Mouse (Mus musculus) heart, postnatal 14 days (tissue): Measurements from ENCODE around the gene Fbxo2. TPM values are rescaled to one million over a fixed set of nuclear protein-coding genes. Genes with fewer than 3 reads are reported as not detected.
A peak's percentile ranks its signal among the peaks of the same experiment; 100 is the strongest.
"Not testable (repeated sequence)": the region's sequence is repeated elsewhere in the genome, so short reads cannot be mapped to it uniquely, and the experiment has no call there.

Source experiments
- DNase-seq, 2 experiments: peaks; one replicate each; pipeline ENCODE4 v3.0.0; 2021 to 2022
- intact Hi-C: fragments of 180-260 bp; cut with DNase I; formaldehyde crosslinking; loops from one replicate; pipeline ENCODE4 v1.15.1; 2025
- total RNA-seq, 2 experiments: library from RNA; stranded (reverse); gene quantifications; 2 replicates each; pipeline ENCODE4 v1.2.3; 2021

Gene Fbxo2
- total RNA-seq, 2 experiments from 2014 or later = not detected

DNA sequence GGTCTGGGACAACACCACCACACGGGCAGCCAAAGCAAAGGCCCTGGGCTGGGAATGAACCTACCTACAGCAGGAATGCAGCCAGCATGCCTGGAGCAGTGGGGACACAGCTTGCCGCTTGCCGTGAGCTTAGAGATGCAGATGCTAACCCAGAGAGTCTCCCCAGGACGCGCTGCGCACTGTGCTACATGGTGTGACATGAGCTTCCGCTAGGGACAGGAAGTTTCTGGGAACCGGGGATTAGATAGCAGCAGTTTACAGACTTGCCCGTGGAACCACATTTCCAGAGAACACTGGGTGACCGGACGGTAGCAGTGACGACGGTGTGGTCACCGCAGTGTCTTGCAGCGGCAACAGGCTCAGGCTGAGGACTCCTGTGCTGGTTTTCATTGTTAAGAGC is 9.2 kb downstream of the Fbxo2 start:
- no peak for DNase-seq

DNA sequence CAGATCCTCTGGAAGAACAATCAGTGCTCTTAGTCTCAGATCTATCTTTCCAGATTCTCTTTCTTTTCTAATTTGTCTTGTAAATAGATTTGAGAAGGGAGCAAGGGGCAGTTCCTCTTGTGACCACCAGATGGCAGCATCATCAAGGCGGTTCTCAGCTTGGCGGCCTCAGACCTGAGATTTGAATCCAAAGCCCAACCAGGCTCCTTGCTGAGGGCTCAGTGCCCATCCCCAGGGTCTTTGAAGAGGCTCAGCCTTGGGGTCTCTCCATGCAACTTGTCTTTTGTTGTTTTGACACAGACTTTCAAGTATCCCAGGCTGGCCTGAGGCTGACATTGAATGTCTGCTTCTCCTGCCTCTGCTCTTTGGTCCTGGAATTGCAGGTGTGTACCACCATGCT is 10.4 kb downstream of the Fbxo2 start:
- peak; percentile 52 to 71 for DNase-seq
- intact Hi-C loops = loop anchor here (1.0 kb wide), 1 partner anchor 258 kb away; no protein-coding TSS in a partner anchor

More for the DNA sequence above, 9.2 kb downstream of the Fbxo2 start:
- intact Hi-C loops = loop anchor here (5.0 kb wide), 1 partner anchor 438 kb away; no protein-coding TSS in a partner anchor

DNA sequence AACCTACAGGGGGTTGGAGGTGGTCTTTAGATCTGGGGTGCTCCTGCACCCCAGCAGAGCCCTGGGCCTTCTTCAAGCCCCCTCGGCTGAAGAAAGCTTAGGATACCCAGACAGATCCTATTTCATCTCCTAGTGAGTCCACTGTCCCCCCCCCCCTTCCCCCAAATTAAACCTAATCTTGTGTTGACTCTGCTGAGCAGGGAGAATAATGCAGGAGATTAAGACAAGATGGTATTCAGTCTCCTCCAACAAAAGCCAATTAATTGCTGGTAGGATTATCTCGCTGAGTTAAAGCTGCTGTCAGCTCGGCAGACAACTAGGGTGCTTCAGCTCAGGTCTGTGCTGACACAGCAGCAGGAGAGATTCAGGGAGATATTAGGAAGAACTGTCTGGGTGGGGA is 10.8 kb downstream of the Fbxo2 start:
- no peak for DNase-seq
- intact Hi-C loops = no loop called here

DNA sequence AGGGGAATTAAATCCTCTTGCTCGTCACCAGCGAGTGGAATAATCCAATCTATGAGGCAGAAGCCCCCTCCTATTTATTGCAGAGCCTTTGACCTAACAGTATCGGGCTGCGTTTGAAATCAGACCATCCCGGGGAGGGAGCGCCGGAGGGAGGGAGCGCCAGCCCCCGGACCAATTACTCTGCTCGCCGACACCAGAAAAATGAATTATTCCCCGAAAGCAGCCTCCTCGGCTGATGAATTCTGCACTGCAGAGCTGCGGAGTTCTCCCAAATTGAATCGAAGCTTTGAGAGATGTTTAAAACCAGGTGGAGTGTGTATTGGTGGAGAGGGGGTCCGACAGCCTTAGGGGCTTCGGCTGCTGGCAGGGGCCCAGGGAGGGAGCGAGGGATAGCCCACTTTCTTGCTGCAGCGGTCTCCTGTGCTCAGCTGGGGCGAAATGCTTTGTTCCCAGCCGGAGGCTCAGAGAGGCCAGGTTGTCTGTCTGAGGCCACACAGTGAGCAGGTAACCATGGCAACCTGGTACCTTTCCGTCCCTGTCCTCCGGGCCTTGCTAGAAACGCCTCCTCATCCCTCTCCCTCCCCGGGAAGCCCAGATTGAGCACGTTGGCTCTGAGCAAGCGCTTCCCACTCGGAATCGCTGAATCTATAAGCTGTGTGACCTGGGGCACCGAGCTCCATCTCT is 13.5 kb downstream of the Fbxo2 start:
- no peak for DNase-seq
- intact Hi-C loops = no loop called here

DNA sequence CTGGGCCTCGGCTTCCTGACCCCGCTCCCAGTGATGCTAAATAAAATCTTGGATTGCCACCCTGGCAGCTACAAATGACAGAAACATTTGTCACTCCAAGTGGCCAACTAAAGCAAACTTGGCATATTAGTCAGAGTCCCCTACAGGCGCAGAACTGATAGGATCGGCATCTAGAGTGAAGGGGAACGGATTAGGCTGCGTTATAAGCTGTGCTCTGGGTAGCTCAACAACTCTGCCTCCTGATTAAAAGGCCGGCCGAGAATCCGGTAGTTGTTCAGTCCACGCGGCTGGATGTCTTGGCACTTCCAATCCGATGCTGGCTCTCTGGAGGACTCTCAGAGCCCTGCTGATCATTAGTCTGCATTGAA is 14.1 kb downstream of the Fbxo2 start:
- intact Hi-C loops = no loop called here
- DNase-seq = no peak

DNA sequence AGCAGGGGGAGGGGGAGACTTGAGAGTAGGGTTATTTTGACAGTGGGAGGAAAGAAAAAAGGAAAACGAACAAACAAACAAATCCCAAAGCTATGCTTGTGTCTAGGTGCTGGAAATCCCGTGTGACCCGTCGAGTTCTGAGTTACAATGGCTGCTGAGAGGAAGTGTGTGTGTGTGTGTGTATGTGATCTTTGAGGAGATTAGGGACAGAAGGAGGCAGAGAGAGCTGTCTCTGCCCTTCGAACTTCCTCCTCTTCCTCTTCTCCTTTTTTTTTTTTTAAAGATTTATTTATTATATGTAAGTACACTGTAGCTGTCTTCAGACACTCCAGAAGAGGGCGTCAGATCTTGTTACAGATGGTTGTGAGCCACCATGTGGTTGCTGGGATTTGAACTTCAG is 16.2 kb downstream of the Fbxo2 start:
- intact Hi-C loops, DNase-seq: not testable (repeated sequence)

DNA sequence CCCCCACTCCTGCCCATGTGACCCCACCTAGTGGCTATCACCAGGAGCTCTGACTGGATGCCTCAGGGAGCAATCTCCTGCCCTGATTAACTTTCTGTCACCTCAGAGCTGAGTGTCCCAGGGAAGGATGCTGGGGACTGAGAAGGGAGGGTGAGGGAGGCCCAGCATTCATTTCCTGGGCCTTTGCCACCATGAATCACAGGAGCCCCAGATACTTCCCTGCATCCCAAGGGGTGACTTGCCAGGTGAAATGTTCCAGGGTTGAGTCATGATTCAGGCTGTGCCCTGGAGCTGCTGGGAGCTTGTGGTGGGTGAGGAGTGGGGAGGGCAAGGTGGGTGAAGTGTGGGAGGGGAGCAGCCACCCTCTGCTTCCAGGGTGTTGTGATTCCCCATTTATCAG is 17.3 kb downstream of the Fbxo2 start:
- intact Hi-C loops = no loop called here
- no peak for DNase-seq

DNA sequence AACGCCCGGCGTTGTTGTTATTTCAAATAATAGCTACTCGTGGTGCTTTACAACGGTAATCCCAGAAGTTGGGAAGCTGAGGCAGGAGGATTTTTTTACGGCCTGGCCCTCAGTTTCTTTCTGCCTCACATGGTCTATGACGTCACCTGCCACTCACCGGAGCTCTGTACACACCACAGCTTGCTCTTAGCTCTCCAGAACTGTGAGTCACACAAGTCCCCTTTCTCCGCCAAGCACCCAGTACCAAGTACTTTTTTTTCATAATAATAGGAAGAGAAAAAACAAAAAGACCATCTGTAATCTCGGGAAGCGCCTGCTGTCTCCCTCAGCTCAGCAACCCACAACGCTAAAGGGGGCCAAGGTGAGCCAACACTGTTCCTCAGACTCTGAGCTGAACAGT is 21.1 kb downstream of the Fbxo2 start:
- intact Hi-C loops = no loop called here
- no peak for DNase-seq

DNA sequence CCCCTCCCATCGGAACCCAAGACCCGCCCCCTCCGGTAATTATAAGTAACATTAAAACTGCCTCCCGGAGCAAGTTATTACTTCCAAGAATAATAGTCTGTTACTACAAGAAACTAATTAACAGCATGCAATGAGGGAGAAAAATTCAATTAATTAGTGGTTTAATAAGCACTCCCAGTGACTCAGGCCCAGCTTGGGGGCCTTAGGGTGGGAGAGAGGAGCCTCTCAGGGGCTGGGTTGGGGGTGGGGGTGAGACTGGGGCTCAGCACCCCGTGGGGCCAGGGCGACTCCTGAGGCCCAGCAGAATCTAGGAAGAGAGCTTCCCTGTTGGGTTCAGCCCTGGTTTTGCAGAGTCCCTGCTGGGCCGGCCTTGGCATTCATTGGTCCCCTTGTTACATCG is 21.9 kb downstream of the Fbxo2 start:
- intact Hi-C loops = no loop called here
- DNase-seq = no peak

DNA sequence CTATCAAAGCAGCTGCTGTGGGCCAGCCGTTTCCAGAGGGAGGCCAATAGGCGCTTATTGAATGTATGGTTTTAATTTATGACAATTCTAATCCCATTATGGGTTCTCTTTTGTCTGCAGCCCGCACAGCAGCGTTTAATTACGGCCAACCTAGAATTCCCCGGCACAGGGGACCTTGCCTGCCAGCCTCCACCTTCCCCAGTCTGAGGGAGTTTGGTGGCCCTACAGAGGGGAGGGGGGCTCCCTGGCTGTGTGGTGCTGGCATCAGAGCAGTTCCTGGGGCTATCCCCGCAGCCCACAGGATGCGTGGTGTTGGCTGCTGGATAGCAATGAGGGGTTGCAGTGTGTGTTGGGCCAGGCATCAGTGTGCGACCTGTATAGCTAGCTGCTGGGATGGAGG is 24.1 kb downstream of the Fbxo2 start:
- no peak for DNase-seq

DNA sequence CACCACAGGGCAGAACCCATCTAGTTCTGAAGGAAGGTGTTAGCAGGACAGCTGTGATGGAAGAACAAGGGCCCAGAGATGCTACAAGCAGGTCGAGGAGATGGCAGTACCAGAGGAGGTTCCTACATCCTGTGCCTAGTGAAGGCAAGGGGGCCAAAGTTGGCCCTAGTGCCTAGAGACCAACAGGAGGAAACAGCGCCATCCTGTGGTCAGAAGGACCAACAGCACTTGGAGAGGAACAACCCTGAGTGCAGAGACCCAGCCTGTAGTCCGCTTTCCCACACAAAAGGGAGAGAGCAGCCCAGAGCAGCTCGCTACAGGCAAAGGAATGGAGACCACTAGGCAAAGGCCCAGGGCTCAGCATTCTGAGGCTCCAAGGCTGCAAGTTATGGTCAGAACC is 25.4 kb downstream of the Fbxo2 start:
- DNase-seq = no peak
- intact Hi-C loops = no loop called here

More for the DNA sequence above, 24.1 kb downstream of the Fbxo2 start:
- intact Hi-C loops = no loop called here

DNA sequence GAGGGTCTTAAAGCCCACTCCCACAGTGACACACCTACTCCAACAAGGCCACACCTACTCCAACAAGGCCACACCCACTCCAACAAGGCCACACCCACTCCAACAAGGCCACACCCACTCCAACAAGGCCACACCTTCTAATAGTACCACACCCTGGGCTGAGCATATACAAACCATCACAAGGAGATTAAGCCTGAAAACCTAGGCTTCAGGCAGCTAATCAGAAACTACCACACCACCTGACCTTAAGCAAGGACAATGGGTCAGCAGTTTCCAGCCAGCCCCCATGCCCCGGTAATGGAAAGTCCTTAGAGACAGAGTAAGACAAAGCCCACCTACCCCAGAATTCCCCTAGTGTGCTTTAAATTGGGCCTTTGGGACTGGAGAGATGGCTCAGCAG is 28.3 kb downstream of the Fbxo2 start:
- intact Hi-C loops = not testable (repeated sequence)

DNA sequence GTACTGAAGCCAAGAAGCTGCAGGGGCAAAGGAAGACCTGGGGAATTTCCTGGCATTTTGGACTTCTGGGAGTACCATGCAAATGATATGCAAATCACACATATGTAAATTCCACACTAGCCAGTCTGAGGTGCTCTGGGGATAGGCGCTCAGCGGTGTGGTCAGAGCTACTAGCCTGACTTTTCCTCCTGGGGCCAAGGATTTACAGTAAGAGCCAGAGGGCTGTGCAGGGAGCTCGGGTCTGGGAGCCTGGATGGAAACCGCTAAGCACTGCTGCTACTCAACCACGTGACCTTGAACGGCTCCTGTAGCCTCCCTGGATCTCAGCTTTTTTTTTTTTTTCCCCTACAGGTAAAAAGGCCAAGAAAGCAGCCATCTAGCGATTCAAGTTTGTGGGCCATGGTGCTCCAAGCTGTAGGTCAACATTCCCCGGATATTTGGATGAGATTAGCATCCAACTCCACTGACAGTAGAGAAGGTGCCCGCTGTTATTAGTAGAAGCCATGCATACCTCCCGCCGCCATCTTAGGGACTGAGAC is 32.4 kb downstream of the Fbxo2 start:
- intact Hi-C loops = no loop called here
- no peak for DNase-seq

More for the DNA sequence above, 28.3 kb downstream of the Fbxo2 start:
- DNase-seq = not testable (repeated sequence)

DNA sequence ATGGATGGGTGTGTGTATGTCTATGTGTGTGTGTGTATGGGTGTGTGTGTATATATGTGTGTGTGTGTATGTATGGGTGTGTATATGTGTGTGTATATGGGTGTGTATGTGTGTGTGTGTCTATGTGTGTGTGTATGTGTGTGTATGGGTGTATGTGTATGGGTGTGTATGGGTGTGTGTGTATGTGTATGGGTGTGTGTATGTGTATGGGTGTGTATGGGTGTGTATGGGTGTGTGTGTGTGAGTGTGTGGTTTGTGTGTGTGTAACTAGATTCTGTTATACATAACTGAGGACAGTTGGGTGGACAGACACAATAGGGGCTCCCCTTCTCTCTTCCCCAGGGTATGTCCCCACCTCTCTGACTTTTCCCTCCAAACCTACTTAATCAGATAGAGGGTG is 34.0 kb downstream of the Fbxo2 start:
- intact Hi-C loops = no loop called here
- no peak for DNase-seq

DNA sequence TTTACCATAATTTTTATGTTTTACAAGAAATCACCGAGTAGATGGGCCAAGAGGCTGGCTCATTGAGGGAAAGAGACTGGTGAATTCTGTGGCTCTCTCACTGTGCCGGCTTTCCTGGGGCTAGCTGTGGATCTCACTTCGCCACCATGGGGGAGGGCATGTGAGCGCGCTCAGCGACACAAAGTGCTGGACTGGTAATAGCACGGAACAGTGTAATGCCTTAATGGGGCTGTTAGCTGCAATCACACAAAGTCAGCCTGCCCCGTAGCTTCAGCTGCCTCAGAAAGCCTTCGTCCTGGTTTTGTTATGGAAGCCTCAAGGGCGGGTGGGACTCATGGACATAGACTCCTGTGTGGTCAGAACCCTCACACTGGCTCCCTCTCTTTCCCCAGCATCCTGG is 38.3 kb downstream of the Fbxo2 start:
- DNase-seq = no peak
- intact Hi-C loops = no loop called here

DNA sequence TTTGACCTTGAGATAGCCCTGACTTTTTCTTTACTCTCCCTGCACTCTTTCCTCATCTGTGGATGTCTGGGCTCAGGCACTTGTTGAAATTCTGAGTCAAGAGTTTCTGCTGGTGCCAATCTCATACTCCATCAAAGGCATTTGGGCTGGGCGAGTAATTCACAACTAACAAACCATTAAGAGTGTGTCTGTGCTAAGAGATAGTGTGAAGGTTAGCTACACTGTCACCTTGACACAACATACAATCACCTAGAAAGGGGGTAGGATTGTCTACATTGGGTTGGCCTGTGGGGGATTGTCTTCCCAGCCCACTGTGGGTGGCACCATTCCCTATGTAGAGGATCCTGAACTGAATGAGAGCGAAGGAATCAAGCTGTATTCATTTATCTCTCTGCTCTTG is 43.1 kb downstream of the Fbxo2 start:
- no peak for DNase-seq
- intact Hi-C loops = no loop called here

DNA sequence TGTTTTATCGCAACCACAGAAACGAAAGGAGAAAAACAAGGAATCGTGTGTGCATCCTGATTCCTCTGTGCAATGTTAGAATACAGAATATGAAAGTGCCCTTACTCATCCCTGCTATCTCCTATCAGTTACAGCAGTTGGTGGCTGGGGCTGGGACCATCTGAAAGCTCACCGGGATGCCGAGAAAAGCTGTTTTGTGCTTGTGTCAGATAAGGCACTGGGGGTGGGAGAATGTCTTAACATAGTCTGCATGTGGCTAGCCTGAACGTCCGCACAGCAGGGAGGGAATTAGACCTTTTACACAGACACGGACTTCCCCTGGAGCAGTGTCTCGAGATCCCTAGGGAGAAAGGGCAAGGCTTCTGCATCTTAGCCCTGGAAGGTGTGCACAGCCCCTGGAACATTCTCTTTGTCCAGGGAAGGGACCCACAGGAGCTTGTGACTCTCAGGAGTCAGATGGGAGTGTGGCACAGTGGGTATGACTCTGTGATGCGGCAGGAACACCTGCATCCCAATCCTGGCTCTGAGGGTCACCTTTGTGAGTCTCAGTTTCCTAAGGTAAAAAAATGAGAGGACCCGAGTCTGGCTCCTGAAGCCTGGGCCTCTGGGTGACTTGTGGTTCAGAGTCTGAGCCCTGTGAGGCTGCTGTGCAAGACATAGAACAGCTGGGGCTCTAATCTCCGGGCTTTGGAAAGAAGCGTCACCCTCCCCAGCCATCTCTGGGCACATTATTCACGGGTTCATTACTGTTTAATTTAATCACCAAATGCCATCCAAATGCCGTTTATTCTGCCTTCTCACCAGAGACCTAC is 43.8 kb downstream of the Fbxo2 start:
- intact Hi-C loops = no loop called here
- no peak for DNase-seq

DNA sequence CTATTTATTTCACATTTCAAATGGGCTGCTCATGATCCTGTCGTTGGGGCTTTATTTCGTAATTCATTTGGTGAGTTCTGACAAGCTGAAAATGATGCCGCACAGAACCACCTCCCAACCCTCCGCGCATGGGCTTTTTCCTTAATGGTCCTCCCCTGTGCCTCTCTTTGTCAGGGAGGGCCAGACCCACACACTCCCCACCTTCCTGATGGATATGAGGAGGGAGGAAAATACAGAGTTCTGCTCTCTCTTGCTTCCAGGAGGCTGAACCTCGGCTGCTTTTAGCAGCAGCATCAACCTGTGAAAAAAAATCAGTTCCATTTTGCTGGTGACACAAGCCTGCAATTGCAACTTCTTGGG is 44.4 kb downstream of the Fbxo2 start:
- intact Hi-C loops = no loop called here
- DNase-seq = no peak

DNA sequence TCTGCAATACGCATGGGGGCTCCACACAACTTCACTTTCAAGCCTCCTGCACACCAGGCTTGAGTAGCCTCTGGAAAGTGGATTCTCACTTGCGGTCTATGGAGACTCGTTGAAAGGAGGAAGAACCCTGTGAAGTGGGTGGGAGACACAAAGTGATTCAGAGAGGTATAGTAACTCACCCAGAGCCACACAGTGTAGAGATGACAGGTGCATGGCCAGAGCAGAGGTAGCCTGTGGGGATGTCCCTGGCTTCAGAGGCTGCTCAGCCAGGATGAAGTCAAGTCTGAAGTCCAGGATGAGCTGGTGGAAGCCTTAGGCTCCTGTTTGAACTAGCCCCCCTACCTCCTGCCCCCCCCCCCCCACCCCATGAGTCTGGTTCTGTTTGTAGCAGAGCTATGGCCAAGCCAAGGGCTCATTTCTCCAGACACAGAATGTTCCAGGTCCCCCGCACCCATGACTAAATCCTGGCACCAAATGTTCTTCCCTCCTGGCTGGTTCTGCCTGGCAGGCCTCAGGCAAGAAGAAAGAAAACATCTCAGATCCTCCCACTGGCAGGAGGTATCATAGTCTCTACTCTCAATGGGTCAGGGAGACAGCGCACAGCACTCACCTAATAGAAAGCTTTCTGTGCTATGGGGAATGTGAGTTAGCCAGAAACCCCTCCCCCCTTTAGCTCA is 54.2 kb downstream of the Fbxo2 start:
- intact Hi-C loops = no loop called here
- no peak for DNase-seq

DNA sequence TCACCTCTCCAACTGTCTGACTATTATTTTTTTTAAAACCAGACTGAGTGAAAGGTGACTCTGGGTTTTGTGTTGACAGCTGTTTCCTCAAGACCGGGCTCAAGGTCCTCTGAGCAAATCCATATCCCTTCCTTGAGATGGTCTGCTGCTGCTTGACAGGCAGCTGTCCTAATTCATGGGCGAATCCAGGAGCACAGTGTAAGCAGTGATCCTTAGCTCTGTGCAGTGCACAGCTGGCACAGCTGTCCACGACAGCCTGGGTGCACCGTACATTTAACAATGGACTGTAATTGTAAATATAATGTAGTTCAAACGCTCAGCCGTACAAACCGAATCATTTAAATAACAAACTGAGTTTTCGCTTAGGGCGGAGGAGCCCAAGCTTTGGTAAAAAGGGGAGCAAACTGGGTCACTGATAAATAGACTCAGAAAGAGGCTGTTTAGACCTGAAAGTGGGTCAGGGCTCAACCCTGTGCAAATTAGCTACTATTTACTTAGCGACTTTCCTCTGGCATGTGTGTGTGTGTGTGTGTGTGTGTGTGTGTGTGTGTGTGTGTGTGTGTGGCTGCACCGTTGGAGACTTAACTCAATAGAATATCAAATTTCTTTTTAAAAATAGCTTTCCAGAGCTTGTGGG is 55.0 kb downstream of the Fbxo2 start:
- intact Hi-C loops = no loop called here
- DNase-seq = no peak
